ENCODE assay signal across 8 mouse cellular contexts in the genomic region with DNA sequence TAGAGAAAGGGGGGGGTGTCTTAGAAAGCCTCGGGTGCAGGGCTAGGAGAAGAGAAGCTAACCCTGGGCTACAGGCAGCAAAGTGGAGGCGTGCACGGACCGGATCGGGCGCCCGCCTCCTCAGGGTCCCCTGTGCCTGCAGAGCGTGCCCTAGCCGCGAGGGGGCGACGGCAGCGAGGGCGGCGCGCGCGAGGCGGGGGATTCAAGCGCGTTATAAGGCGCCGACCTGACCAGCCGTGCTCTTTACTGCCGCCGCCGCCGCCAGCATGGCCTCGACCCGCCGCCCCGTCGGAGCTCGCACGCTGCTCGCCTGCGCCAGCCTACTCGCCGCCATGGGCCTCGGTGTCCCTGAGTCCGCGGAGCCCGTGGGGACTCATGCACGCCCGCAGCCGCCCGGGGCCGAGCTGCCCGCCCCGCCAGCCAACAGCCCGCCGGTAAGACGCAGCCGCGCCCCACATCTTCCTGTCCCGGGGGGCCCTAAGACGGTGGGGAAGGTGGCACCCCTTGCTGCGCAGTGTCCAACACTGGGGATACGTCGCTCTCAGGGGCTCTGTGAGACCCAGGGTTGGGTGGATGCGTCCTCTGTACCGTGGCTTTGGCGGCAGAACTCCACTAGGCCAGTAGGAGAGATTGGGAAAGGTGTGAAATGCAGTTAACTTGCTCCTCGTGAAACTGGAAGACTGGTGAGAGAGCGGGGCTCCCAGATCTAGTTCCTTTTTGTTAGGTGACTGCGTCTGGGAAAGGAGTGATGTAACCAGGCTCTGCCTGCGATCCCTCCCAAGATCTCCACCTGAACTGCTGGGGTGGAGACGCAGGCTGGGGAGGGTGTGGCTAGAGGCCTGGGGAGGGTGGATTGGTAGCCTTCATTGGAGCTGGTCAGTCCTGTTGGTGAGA. TPM values are rescaled to one million over a fixed set of nuclear protein-coding genes. Genes with fewer than 3 reads are reported as not detected.
A peak's percentile ranks its signal among the peaks of the same experiment; 100 is the strongest.
DNase-seq lines count a peak whose midpoint lies in the region; ATAC-seq and TF ChIP-seq lines count a peak whose summit lies in the region.

A gene (plus strand): TSS at position 216 of the 894 bp plus-strand sequence.

- no peak for ATAC-seq in cerebellum, adult (ENCODE audit: insufficient number of reproducible peaks, low FRiP score, low TSS enrichment)
- peak; percentile 50 for ATAC-seq in hindbrain, embryonic 16.5 days
- no peak for ATAC-seq in limb, embryonic 15.5 days (ENCODE audit: insufficient number of reproducible peaks, low FRiP score, low TSS enrichment, low read depth)
- peak; percentile 27; the same call in 1 of the 2 replicates for ATAC-seq in midbrain, embryonic 16.5 days

- WGBS in hindbrain, embryonic 16.5 days = 2% methylated on average over 60 of the region's 68 CpGs
- WGBS in limb, embryonic 15.5 days = under 1% methylated on average over 65 of the region's 68 CpGs
- WGBS in midbrain, embryonic 16.5 days = under 1% methylated on average over 52 of the region's 68 CpGs

- H3K4me1 ChIP-seq in hindbrain, embryonic 16.5 days (ENCODE audit: control insufficient read depth, insufficient read depth, low read depth, low read length) = peaks cover 7% of the 10 kb centered on the region
- H3K4me1 ChIP-seq in limb, embryonic 15.5 days = peaks cover 17% of the 10 kb centered on the region
- peaks cover 4% of the 10 kb centered on the region; the same call in 1 of the 2 replicates for H3K4me1 ChIP-seq in midbrain, embryonic 16.5 days (ENCODE audit: control insufficient read depth, insufficient read depth, low read length)

- peaks cover under 1% of the 10 kb centered on the region; the same call in 1 of the 2 replicates for H3K36me3 ChIP-seq in hindbrain, embryonic 16.5 days (ENCODE audit: control insufficient read depth, insufficient read depth, low read length)
- peaks cover 16% of the 10 kb centered on the region for H3K36me3 ChIP-seq in limb, embryonic 15.5 days
- H3K36me3 ChIP-seq in midbrain, embryonic 16.5 days (ENCODE audit: control insufficient read depth, insufficient read depth, low read length) = peaks cover 3% of the 10 kb centered on the region
- no peaks in the 10 kb centered on the region for H3K36me3 ChIP-seq in splenic B cell, adult 2 months (ENCODE audit: control insufficient read depth, insufficient read depth, low read length, poor library complexity, severe bottlenecking)

- H3K4me2 ChIP-seq in hindbrain, embryonic 16.5 days (ENCODE audit: low read length) = peak within 1 kb of the TSS; percentile 67
- H3K4me2 ChIP-seq in limb, embryonic 15.5 days = peak within 1 kb of the TSS; percentile 96
- peak within 1 kb of the TSS; percentile 71 for H3K4me2 ChIP-seq in midbrain, embryonic 16.5 days (ENCODE audit: low read length)

- H3K27me3 ChIP-seq in hindbrain, embryonic 16.5 days (replicated peaks; ENCODE audit: control insufficient read depth, insufficient read depth, low read length) = peaks cover 7% of the 10 kb centered on the region
- H3K27me3 ChIP-seq in limb, embryonic 15.5 days = 0 out of 2 replicates have a peak, but pooled peaks cover 6% of the 10 kb centered on the region
- H3K27me3 ChIP-seq in midbrain, embryonic 16.5 days (ENCODE audit: control insufficient read depth, insufficient read depth, low read depth, low read length) = peaks cover 16% of the 10 kb centered on the region
- H3K27me3 ChIP-seq in splenic B cell, adult 2 months (ENCODE audit: control insufficient read depth, insufficient read depth, low read length, poor library complexity, severe bottlenecking) = no peaks in the 10 kb centered on the region

- peak; percentile 53 to 75 for DNase-seq in cerebellum, postnatal 14 days
- peak; percentile 71 for DNase-seq in c-Kit-negative CD71-positive TER-119-positive erythroid progenitor cells, embryonic 14.5 days (ENCODE audit: low read depth, low spot score)
- DNase-seq in gastrocnemius, adult 2 months = peak; percentile 88
- DNase-seq in splenic B cell, adult 2 months (ENCODE audit: low read depth, low spot score) = peak; percentile 80

- peak within 1 kb of the TSS; percentile 55 for H3K9ac ChIP-seq in hindbrain, embryonic 16.5 days (ENCODE audit: low read depth, low read length)
- H3K9ac ChIP-seq in limb, embryonic 15.5 days = peak within 1 kb of the TSS; percentile 48
- H3K9ac ChIP-seq in midbrain, embryonic 16.5 days (ENCODE audit: low read depth, low read length) = peak within 1 kb of the TSS; percentile 45; the same call in 1 of the 2 replicates

- intact Hi-C loops in gastrocnemius, adult 2 months (cut with DNase I) = no loop called here

- peak within 1 kb of the TSS; percentile 68 for H3K4me3 ChIP-seq in gastrocnemius, adult 2 months
- peak within 1 kb of the TSS; percentile 39 for H3K4me3 ChIP-seq in hindbrain, embryonic 16.5 days (ENCODE audit: low read length)
- H3K4me3 ChIP-seq in limb, embryonic 15.5 days = peak within 1 kb of the TSS; percentile 48
- peak within 1 kb of the TSS; percentile 36 for H3K4me3 ChIP-seq in midbrain, embryonic 16.5 days (ENCODE audit: low read depth, low read length)

- H3K27ac ChIP-seq in gastrocnemius, adult 2 months = peak within 1 kb of the TSS; percentile 75
- no peak within 1 kb of the TSS for H3K27ac ChIP-seq in hindbrain, embryonic 16.5 days (ENCODE audit: low read depth, low read length)
- H3K27ac ChIP-seq in limb, embryonic 15.5 days = peak within 1 kb of the TSS; percentile 50; the same call in 1 of the 2 replicates
- no peak within 1 kb of the TSS for H3K27ac ChIP-seq in midbrain, embryonic 16.5 days (ENCODE audit: low read length)

- H3K9me3 ChIP-seq in hindbrain, embryonic 16.5 days (ENCODE audit: control insufficient read depth, low read length) = no peaks in the 10 kb centered on the region
- no peaks in the 10 kb centered on the region for H3K9me3 ChIP-seq in limb, embryonic 15.5 days
- H3K9me3 ChIP-seq in midbrain, embryonic 16.5 days (replicated peaks; ENCODE audit: control insufficient read depth, low read length, poor library complexity, severe bottlenecking) = peaks cover 5% of the 10 kb centered on the region; the same call in 1 of the 2 replicates

- TF ChIP-seq CTCF in gastrocnemius, adult 2 months (IDR thresholded peaks at IDR 0.05) = peak; percentile 95

RNA-seq across cellular contexts. Expression of the gene that starts here (rescaled TPM):
- total RNA-seq in gastrocnemius, adult 2 months (2021) = 1 to 10 TPM in 1 of 2 experiments, under 1 TPM in 1; 0.67 to 1.4 TPM
- 0.21 and 0.31 TPM in 2 replicates for polyA plus RNA-seq in hindbrain, embryonic 16.5 days (2015; fragmentation: Nextera tagmentation; extraction: Ambion mirVana)
- polyA plus RNA-seq in limb, embryonic 15.5 days (2015; fragmentation: Nextera tagmentation; extraction: Ambion mirVana) = 1.6 and 2.1 TPM in 2 replicates
- 0.18 and 0.25 TPM in 2 replicates for polyA plus RNA-seq in midbrain, embryonic 16.5 days (2015; fragmentation: Nextera tagmentation; extraction: Ambion mirVana)

Comparison
In these comparisons a context has a peak if more than half of its experiments do, and no peak if none do; other contexts are left out.
1. Peak in ATAC-seq, H3K4me3 ChIP-seq, H3K9ac ChIP-seq and H3K4me2 ChIP-seq in hindbrain, embryonic 16.5 days; RNA of the gene not detected or under 1 TPM.
2. Peak in ATAC-seq, H3K4me3 ChIP-seq, H3K9ac ChIP-seq and H3K4me2 ChIP-seq in midbrain, embryonic 16.5 days; RNA of the gene not detected or under 1 TPM.
3. H3K27ac ChIP-seq: peak in gastrocnemius, adult 2 months (single experiment) and limb, embryonic 15.5 days (single experiment); none in hindbrain, embryonic 16.5 days (single experiment) and midbrain, embryonic 16.5 days (single experiment).
4. Peak in every context shown above with its lines, with median percentiles within 50 percentile points of each other: DNase-seq, H3K4me3 ChIP-seq, H3K4me2 ChIP-seq and H3K9ac ChIP-seq.